Mouse (Mus musculus) MN1 (cell line): ENCODE results near the gene Ntrk2.

Source experiments
- DNase-seq: peaks from one replicate; pipeline ENCODE4 v3.0.0-alpha.2; 2016; ENCODE audit warnings: low spot score

Gene Ntrk2

GRCm38 (mm10) chr13:58923496-58923895, 117.1 kb downstream of the Ntrk2 start:
- no peak for DNase-seq

- no peak for DNase-seq
Measured at GRCm38 (mm10) chr13:58924486-58924885, 118.1 kb downstream of the Ntrk2 start.

GRCm38 (mm10) chr13:58927186-58927585, 120.8 kb downstream of the Ntrk2 start:
- DNase-seq, result no peak

GRCm38 (mm10) chr13:58927656-58928226, 121.4 kb downstream of the Ntrk2 start:
- DNase-seq, result no peak

GRCm38 (mm10) chr13:58928668-58929436, 122.5 kb downstream of the Ntrk2 start:
- no peak for DNase-seq

- DNase-seq, result no peak
Measured at GRCm38 (mm10) chr13:58930161-58930560, 123.8 kb downstream of the Ntrk2 start.

- no peak for DNase-seq
Measured at GRCm38 (mm10) chr13:58933126-58933525, 126.8 kb downstream of the Ntrk2 start.

GRCm38 (mm10) chr13:58934576-58935110, 128.3 kb downstream of the Ntrk2 start:
- DNase-seq, result no peak

- no peak for DNase-seq
Measured at GRCm38 (mm10) chr13:58935956-58936495, 129.7 kb downstream of the Ntrk2 start.

- DNase-seq, result no peak
Measured at GRCm38 (mm10) chr13:58937884-58938283, 131.5 kb downstream of the Ntrk2 start.

- no peak for DNase-seq
Measured at GRCm38 (mm10) chr13:58938464-58938863, 132.1 kb downstream of the Ntrk2 start.

GRCm38 (mm10) chr13:58940208-58940607, 133.8 kb downstream of the Ntrk2 start:
- DNase-seq, result no peak

- DNase-seq, result no peak
Measured at GRCm38 (mm10) chr13:58940798-58941197, 134.4 kb downstream of the Ntrk2 start.

GRCm38 (mm10) chr13:58945781-58946180, 139.4 kb downstream of the Ntrk2 start:
- no peak for DNase-seq

GRCm38 (mm10) chr13:58946589-58946988, 140.2 kb downstream of the Ntrk2 start:
- no peak for DNase-seq

- DNase-seq, result no peak
Measured at GRCm38 (mm10) chr13:58947056-58947455, 140.7 kb downstream of the Ntrk2 start.

- DNase-seq, result no peak
Measured at GRCm38 (mm10) chr13:58954331-58954730, 148.0 kb downstream of the Ntrk2 start.

- DNase-seq, result no peak
Measured at GRCm38 (mm10) chr13:58954764-58955163, 148.4 kb downstream of the Ntrk2 start.

- DNase-seq, result no peak
Measured at GRCm38 (mm10) chr13:58955237-58955777, 148.9 kb downstream of the Ntrk2 start.

- no peak for DNase-seq
Measured at GRCm38 (mm10) chr13:58958171-58958904, 152.0 kb downstream of the Ntrk2 start.

GRCm38 (mm10) chr13:58960321-58960720, 154.0 kb downstream of the Ntrk2 start:
- DNase-seq, result no peak

- DNase-seq, result no peak
Measured at GRCm38 (mm10) chr13:58964701-58965359, 158.5 kb downstream of the Ntrk2 start.
